Mouse (Mus musculus): ENCODE data around the gene Prpf6. TPM values are rescaled to one million over a fixed set of nuclear protein-coding genes. Genes with fewer than 3 reads are reported as not detected.
A peak's percentile ranks its signal among the peaks of the same experiment; 100 is the strongest.

Gene Prpf6
- total RNA-seq, 1 experiment: 67.8 TPM

DNA sequence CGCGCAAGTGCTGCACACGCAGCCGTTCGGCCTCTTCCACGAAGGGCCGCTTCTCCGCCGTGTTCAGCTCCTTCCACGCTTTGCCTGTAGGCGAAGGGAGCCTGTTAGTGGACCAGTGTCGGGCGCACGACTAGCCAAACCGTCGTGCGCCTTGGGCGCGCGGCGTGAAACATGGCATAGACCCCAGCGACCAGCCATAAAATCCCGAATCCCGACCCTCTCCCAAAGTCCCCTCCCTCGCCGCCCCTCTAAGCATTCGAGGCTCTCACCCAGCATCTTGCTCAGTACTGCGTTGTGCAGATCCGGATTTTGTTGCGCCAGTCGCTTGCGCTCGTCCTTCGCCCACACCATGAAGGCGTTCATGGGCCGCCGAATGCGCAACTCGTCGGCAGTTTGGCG, 79.2 kb downstream of the Prpf6 start:
- no peak for DNase-seq (ENCODE audit: low read depth, low spot score)
- H3K9ac ChIP-seq (ENCODE audit: insufficient read depth, low read depth, low read length, poor library complexity, severe bottlenecking): peak overlapping the region; percentile 0
- TF ChIP-seq CHD2 (IDR thresholded peaks at IDR 0.05; ENCODE audit: low read depth, low read length): no peak
- no peak for TF ChIP-seq MAFK (IDR thresholded peaks at IDR 0.05; ENCODE audit: insufficient read depth, low read depth, low read length)
- no peak for TF ChIP-seq ZC3H11A (IDR thresholded peaks at IDR 0.05; ENCODE audit: borderline replicate concordance, low read depth, low read length)
- no peak for TF ChIP-seq ZNF384 (IDR thresholded peaks at IDR 0.05; ENCODE audit: low read depth, low read length)
- TF ChIP-seq HCFC1 (IDR thresholded peaks at IDR 0.05; ENCODE audit: borderline replicate concordance, insufficient read depth, low read length): no peak
- no peaks in the 10 kb centered on the region for H3K36me3 ChIP-seq (ENCODE audit: control insufficient read depth, insufficient read depth, low read length, poor library complexity, severe bottlenecking)
- in situ Hi-C loops (cut with MboI; ENCODE audit: low sequenced_read_pairs in 2 of 2, unreplicated experiment in 2 of 2): no loop called here
- H3K4me3 ChIP-seq (ENCODE audit: insufficient read depth in 1 of 2, low read depth in 1 of 2, low read length in 2 of 2, poor library complexity in 1 of 2, severe bottlenecking in 1 of 2): peak overlapping the region; percentile 51 to 54
- peaks cover 0 to 12% of the 10 kb centered on the region in 2 experiments; a peak in 1 of 4 replicates for H3K4me1 ChIP-seq (ENCODE audit: control insufficient read depth in 2 of 2, insufficient read depth in 2 of 2, low read length in 2 of 2, poor library complexity in 1 of 2)
- no peaks in the 10 kb centered on the region for H3K9me3 ChIP-seq (ENCODE audit: control insufficient read depth, insufficient read depth, low read depth, low read length)
- H3K27ac ChIP-seq (ENCODE audit: insufficient read depth, low read depth, low read length, poor library complexity, severe bottlenecking): no peak overlapping the region

DNA sequence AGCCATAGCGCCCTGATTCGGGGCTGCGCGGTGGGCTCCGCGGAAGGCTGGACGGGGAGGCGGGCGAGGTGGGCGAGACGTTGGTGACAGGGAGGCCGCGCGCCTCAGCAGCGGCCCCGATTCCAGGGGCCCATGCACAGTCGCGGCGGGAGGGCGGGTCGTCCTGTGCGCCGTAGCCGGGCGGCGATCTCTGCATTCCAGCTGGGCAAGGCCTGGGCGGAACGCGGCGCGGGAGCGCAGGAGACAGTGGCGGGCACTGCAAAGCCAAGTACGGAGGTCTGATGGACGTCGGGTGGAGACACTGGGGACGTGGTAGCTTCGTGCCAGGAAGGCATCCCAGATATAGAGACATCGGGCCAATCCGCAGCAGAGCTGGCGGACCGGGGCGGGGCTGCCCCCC, 79.7 kb downstream of the Prpf6 start, which contains the start of gene Sox18:
Gene Sox18 (minus strand): TSS at position 315 of the 400 bp plus-strand sequence.
- TF ChIP-seq CHD2 (IDR thresholded peaks at IDR 0.05; ENCODE audit: low read depth, low read length) (no peak), ZNF384 (IDR thresholded peaks at IDR 0.05; ENCODE audit: low read depth, low read length) (no peak), ZC3H11A (IDR thresholded peaks at IDR 0.05; ENCODE audit: borderline replicate concordance, low read depth, low read length) (no peak)
- H3K4me3 ChIP-seq (ENCODE audit: insufficient read depth in 1 of 2, low read depth in 1 of 2, low read length in 2 of 2, poor library complexity in 1 of 2, severe bottlenecking in 1 of 2): peak within 1 kb of the TSS; percentile 51 to 54
- peak within 1 kb of the TSS; percentile 0 for H3K9ac ChIP-seq (ENCODE audit: insufficient read depth, low read depth, low read length, poor library complexity, severe bottlenecking)
- in situ Hi-C loops (cut with MboI; ENCODE audit: low sequenced_read_pairs in 2 of 2, unreplicated experiment in 2 of 2): no loop called here
- DNase-seq (ENCODE audit: low read depth, low spot score): no peak
- no peaks in the 10 kb centered on the region for H3K9me3 ChIP-seq (ENCODE audit: control insufficient read depth, insufficient read depth, low read depth, low read length)
- no peaks in the 10 kb centered on the region for H3K36me3 ChIP-seq (ENCODE audit: control insufficient read depth, insufficient read depth, low read length, poor library complexity, severe bottlenecking)
- no peak within 1 kb of the TSS for H3K27ac ChIP-seq (ENCODE audit: insufficient read depth, low read depth, low read length, poor library complexity, severe bottlenecking)
- peaks cover 0 to 12% of the 10 kb centered on the region in 2 experiments; a peak in 1 of 4 replicates for H3K4me1 ChIP-seq (ENCODE audit: control insufficient read depth in 2 of 2, insufficient read depth in 2 of 2, low read length in 2 of 2, poor library complexity in 1 of 2)

DNA sequence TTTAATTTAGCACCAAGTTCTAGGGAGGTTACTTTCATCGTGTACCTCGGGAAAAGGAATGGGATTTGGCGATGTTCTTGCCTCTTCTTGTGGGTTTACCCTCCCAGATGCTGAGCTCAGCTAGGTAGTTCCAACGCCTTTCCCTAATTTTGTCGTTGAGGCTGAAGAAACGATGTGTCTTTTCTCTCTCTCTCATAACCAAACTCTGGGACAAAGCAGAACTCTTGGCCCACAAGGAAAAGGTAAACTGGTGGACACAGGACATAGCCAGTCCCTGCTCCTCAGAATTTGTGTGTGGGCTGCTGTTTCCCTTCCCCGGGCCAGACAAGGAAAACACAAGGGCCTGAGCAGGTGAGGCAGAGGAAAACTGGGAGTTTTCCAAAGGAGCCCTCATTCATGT, 80.3 kb downstream of the Prpf6 start:
- DNase-seq (ENCODE audit: low read depth, low spot score): no peak
- H3K4me3 ChIP-seq (ENCODE audit: insufficient read depth in 1 of 2, low read depth in 1 of 2, low read length in 2 of 2, poor library complexity in 1 of 2, severe bottlenecking in 1 of 2): no peak overlapping the region
- in situ Hi-C loops (cut with MboI; ENCODE audit: low sequenced_read_pairs in 2 of 2, unreplicated experiment in 2 of 2): no loop called here
- peaks cover 0 to 12% of the 10 kb centered on the region in 2 experiments; a peak in 1 of 4 replicates for H3K4me1 ChIP-seq (ENCODE audit: control insufficient read depth in 2 of 2, insufficient read depth in 2 of 2, low read length in 2 of 2, poor library complexity in 1 of 2)
- no peaks in the 10 kb centered on the region for H3K9me3 ChIP-seq (ENCODE audit: control insufficient read depth, insufficient read depth, low read depth, low read length)
- TF ChIP-seq ZC3H11A (IDR thresholded peaks at IDR 0.05; ENCODE audit: borderline replicate concordance, low read depth, low read length) (no peak), MAFK (IDR thresholded peaks at IDR 0.05; ENCODE audit: insufficient read depth, low read depth, low read length) (no peak), HCFC1 (IDR thresholded peaks at IDR 0.05; ENCODE audit: borderline replicate concordance, insufficient read depth, low read length) (no peak), CHD2 (IDR thresholded peaks at IDR 0.05; ENCODE audit: low read depth, low read length) (no peak), ZNF384 (IDR thresholded peaks at IDR 0.05; ENCODE audit: low read depth, low read length) (no peak)
- H3K9ac ChIP-seq (ENCODE audit: insufficient read depth, low read depth, low read length, poor library complexity, severe bottlenecking): no peak overlapping the region
- H3K36me3 ChIP-seq (ENCODE audit: control insufficient read depth, insufficient read depth, low read length, poor library complexity, severe bottlenecking): no peaks in the 10 kb centered on the region
- H3K27ac ChIP-seq (ENCODE audit: insufficient read depth, low read depth, low read length, poor library complexity, severe bottlenecking): no peak overlapping the region

DNA sequence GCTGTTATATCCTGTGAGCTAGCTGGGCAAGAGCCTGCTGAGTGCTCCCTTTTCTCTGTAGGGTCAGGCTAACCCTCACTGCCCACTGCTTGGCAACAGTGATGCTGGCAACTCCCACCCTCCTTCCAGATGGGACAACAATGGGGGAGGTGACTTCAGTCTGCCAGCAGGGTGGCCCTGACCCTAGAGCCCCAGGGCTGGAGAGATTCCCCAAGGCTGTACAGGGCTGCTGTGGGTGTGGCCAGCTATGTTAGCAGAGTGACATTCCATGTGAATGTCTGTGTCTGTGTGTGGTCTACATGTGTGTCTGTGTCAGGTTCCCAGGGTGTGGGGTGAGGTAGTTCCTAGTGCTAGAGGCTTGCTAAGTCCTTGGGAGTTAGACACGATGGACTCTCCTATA, 81.8 kb downstream of the Prpf6 start:
- no peak overlapping the region for H3K4me3 ChIP-seq (ENCODE audit: insufficient read depth in 1 of 2, low read depth in 1 of 2, low read length in 2 of 2, poor library complexity in 1 of 2, severe bottlenecking in 1 of 2)
- H3K9me3 ChIP-seq (ENCODE audit: control insufficient read depth, insufficient read depth, low read depth, low read length): no peaks in the 10 kb centered on the region
- in situ Hi-C loops (cut with MboI; ENCODE audit: low sequenced_read_pairs in 2 of 2, unreplicated experiment in 2 of 2): no loop called here
- peaks cover 0 to 12% of the 10 kb centered on the region in 2 experiments; a peak in 1 of 4 replicates for H3K4me1 ChIP-seq (ENCODE audit: control insufficient read depth in 2 of 2, insufficient read depth in 2 of 2, low read length in 2 of 2, poor library complexity in 1 of 2)
- H3K36me3 ChIP-seq (ENCODE audit: control insufficient read depth, insufficient read depth, low read length, poor library complexity, severe bottlenecking): no peaks in the 10 kb centered on the region
- TF ChIP-seq ZC3H11A (IDR thresholded peaks at IDR 0.05; ENCODE audit: borderline replicate concordance, low read depth, low read length) (no peak), ZNF384 (IDR thresholded peaks at IDR 0.05; ENCODE audit: low read depth, low read length) (no peak), MAFK (IDR thresholded peaks at IDR 0.05; ENCODE audit: insufficient read depth, low read depth, low read length) (no peak), HCFC1 (IDR thresholded peaks at IDR 0.05; ENCODE audit: borderline replicate concordance, insufficient read depth, low read length) (no peak), CHD2 (IDR thresholded peaks at IDR 0.05; ENCODE audit: low read depth, low read length) (no peak)
- no peak overlapping the region for H3K9ac ChIP-seq (ENCODE audit: insufficient read depth, low read depth, low read length, poor library complexity, severe bottlenecking)
- DNase-seq (ENCODE audit: low read depth, low spot score): no peak
- no peak overlapping the region for H3K27ac ChIP-seq (ENCODE audit: insufficient read depth, low read depth, low read length, poor library complexity, severe bottlenecking)

DNA sequence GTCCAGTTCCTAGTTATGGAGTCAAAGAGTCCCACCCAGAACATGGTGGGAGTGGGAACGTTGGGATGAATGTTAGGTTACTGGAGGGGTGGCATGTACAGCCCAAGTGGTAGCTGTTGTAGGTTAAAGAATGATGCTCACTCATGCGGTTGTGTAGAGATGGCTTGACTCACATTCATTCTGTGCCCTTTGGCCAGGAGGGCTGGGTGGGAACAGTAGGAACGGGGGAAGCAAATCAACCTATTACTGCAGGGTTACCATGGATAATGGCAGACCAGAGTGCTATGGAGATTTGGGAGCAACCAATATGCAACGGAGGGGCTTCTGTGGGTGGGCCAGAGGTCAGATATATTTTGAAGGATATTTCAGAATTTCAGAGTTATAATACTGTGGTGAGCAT, 83.3 kb downstream of the Prpf6 start:
- Histone ChIP-seq H3K9ac (ENCODE audit: insufficient read depth, low read depth, low read length, poor library complexity, severe bottlenecking) (no peak overlapping the region), H3K9me3 (ENCODE audit: control insufficient read depth, insufficient read depth, low read depth, low read length) (no peaks in the 10 kb centered on the region), H3K4me3 (ENCODE audit: insufficient read depth in 1 of 2, low read depth in 1 of 2, low read length in 2 of 2, poor library complexity in 1 of 2, severe bottlenecking in 1 of 2) (no peak overlapping the region), H3K27ac (ENCODE audit: insufficient read depth, low read depth, low read length, poor library complexity, severe bottlenecking) (no peak overlapping the region), H3K36me3 (ENCODE audit: control insufficient read depth, insufficient read depth, low read length, poor library complexity, severe bottlenecking) (no peaks in the 10 kb centered on the region), H3K4me1 (ENCODE audit: control insufficient read depth in 2 of 2, insufficient read depth in 2 of 2, low read length in 2 of 2, poor library complexity in 1 of 2) (peaks cover 0 to 12% of the 10 kb centered on the region in 2 experiments; a peak in 1 of 4 replicates)
- no peak for TF ChIP-seq MAFK (IDR thresholded peaks at IDR 0.05; ENCODE audit: insufficient read depth, low read depth, low read length)
- in situ Hi-C loops (cut with MboI; ENCODE audit: low sequenced_read_pairs in 2 of 2, unreplicated experiment in 2 of 2): no loop called here
- DNase-seq (ENCODE audit: low read depth, low spot score): no peak
